Mouse (Mus musculus) kidney, embryonic 14.5 days (tissue): ENCODE results near the gene Socs7. TPM values are rescaled to one million over a fixed set of nuclear protein-coding genes. Genes with fewer than 3 reads are reported as not detected.

Experiments
- ATAC-seq: fragments of 200-750 bp; cut with Nextera tagmentation; 2 replicates; pipeline ENCODE4 v1.8.0; 2017; ENCODE audit warnings: moderate number of reproducible peaks, mild to moderate bottlenecking, moderate TSS enrichment, moderate library complexity; ENCODE audit not compliant: low FRiP score, low TSS enrichment
- H3K27ac ChIP-seq: fragments of 300-500 bp; sonication (generic); 2 replicates; pipeline ENCODE4 v1.5.1; 2014; ENCODE audit warnings: low read depth, mild to moderate bottlenecking, low read length, moderate library complexity, mixed read lengths
- H3K27me3 ChIP-seq: fragments of 300-500 bp; sonication (generic); 2 replicates; pipeline ENCODE4 v1.6.1; 2014; ENCODE audit warnings: mild to moderate bottlenecking, low read length; ENCODE audit not compliant: control insufficient read depth, insufficient read depth
- H3K36me3 ChIP-seq: fragments of 300-500 bp; sonication (generic); 2 replicates; pipeline ENCODE4 v1.6.1; 2014; ENCODE audit warnings: low read length, mixed read lengths; ENCODE audit not compliant: control insufficient read depth, insufficient read depth
- H3K4me1 ChIP-seq: fragments of 300-500 bp; sonication (generic); 2 replicates; pipeline ENCODE4 v1.6.1; 2014; ENCODE audit warnings: low read length, mixed read lengths; ENCODE audit not compliant: control insufficient read depth, insufficient read depth
- H3K4me2 ChIP-seq: fragments of 300-500 bp; sonication (generic); replicated peaks from 2 replicates; pipeline ENCODE4 v1.6.1; 2014; ENCODE audit warnings: low read depth, mild to moderate bottlenecking, low read length
- H3K4me3 ChIP-seq: fragments of 300-500 bp; sonication (generic); 2 replicates; pipeline ENCODE4 v1.5.1; 2014; ENCODE audit warnings: mild to moderate bottlenecking, low read length
- H3K9ac ChIP-seq: fragments of 300-500 bp; sonication (generic); 2 replicates; pipeline ENCODE4 v1.6.1; 2014; ENCODE audit warnings: low read depth, mild to moderate bottlenecking, low read length, moderate library complexity
- H3K9me3 ChIP-seq: fragments of 300-500 bp; sonication (generic); 2 replicates; pipeline ENCODE4 v1.6.1; 2016; ENCODE audit warnings: low read length; ENCODE audit not compliant: control insufficient read depth
- WGBS: fragments of 180-500 bp; shearing (Covaris S2); extraction: QIAGEN DNeasy Blood & Tissue Kit; methylation state at CpG from one replicate; pipeline ENCODE4 v1.1.7; 2014; 5-methylcytosine and 5-hydroxymethylcytosine counted together
- polyA plus RNA-seq: library from polyadenylated mRNA; unstranded; fragments of >200 nt; fragmentation: Nextera tagmentation; extraction: Ambion mirVana; gene quantifications from 2 replicates; pipeline ENCODE4 v1.2.1, GENCODE M21; 2014

Gene Socs7
- polyA plus RNA-seq, 1 experiment from 2014 or later, result 2.5 TPM

- H3K9ac ChIP-seq, result peak overlapping the region; percentile 25
These were observed 66.4 kb downstream of the Socs7 start for GRCm38 (mm10) chr11:97428726-97429077.

DNA sequence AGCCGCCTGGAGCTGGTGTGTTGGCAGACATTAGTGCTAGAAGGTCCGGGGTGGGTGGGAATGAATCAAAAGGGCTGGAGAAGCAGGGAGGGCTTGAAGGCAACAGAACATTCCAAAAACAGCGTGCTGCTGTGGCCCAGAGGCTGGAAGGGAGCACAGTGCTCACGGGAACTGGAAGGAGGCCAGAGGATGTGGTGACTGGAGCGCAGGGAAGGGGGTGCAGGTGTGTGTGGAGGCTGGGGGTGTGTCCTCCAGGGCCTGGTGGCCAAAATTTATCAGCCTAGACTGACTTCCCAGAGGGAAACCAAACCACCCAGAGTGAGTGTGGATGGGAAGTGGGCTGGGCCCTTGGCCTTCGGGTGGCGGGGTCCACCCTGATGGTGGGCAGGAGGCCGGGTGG lies 67.3 kb downstream of the Socs7 start:
- peaks cover 15% of the 10 kb centered on the region for H3K4me1 ChIP-seq
- no peak overlapping the region for H3K4me2 ChIP-seq
- H3K36me3 ChIP-seq, result no peaks in the 10 kb centered on the region; the same call in 1 of the 2 replicates
- no peaks in the 10 kb centered on the region for H3K27me3 ChIP-seq
- WGBS, result 78% methylated on average over 8 of the region's 8 CpGs
- no peak overlapping the region for H3K9ac ChIP-seq
- ATAC-seq, result no peak
- no peaks in the 10 kb centered on the region for H3K9me3 ChIP-seq
- H3K27ac ChIP-seq, result no peak overlapping the region
- no peak overlapping the region for H3K4me3 ChIP-seq

More at GRCm38 (mm10) chr11:97428726-97429077, 66.4 kb downstream of the Socs7 start:
- Histone ChIP-seq H3K27me3 (no peaks in the 10 kb centered on the region), H3K4me2 (peak overlapping the region; percentile 44), H3K9me3 (no peaks in the 10 kb centered on the region), H3K36me3 (no peaks in the 10 kb centered on the region; the same call in 1 of the 2 replicates), H3K4me1 (peaks cover 19% of the 10 kb centered on the region), H3K27ac (no peak overlapping the region), H3K4me3 (peak overlapping the region; percentile 24)
- no peak for ATAC-seq
- WGBS, result 54% methylated on average over 4 of the region's 4 CpGs

- H3K9me3 ChIP-seq, result no peaks in the 10 kb centered on the region
- no peak overlapping the region for H3K27ac ChIP-seq
- 11% methylated on average over 3 of the region's 3 CpGs for WGBS
- H3K4me3 ChIP-seq, result no peak overlapping the region
- ATAC-seq, result no peak
- H3K4me1 ChIP-seq, result peaks cover 38% of the 10 kb centered on the region
- no peak overlapping the region for H3K9ac ChIP-seq
- no peaks in the 10 kb centered on the region for H3K27me3 ChIP-seq
- no peak overlapping the region for H3K4me2 ChIP-seq
- no peaks in the 10 kb centered on the region; the same call in 1 of the 2 replicates for H3K36me3 ChIP-seq
These were observed 69.7 kb downstream of the Socs7 start for GRCm38 (mm10) chr11:97432015-97432414.

DNA sequence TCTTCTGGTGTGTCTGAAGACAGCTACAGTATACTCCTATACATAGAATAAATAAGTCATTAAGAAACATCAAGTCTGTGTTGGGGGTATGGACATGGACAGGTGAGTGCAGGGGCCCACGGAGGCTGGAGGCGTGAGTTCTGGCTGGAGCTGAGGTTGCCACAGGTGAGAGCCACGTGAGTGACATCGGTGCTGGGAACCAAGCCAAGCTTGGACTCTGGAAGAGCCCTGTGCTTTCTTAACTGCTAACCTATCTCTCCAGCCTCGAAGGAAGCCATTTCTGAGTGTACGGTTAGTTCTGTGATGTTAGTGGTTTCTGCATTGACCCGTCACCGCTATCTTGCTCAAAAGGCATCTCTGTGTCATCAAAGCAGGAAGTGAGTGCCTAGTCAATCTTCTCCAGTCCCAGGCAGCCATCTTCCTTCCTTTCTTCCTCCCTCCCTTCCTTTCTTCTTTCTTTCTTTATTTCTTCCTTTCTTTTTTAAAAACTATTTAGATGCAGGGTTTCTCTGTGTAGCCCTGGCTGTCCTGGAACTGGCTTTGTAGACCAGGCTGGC lies 70.7 kb downstream of the Socs7 start:
- H3K9ac ChIP-seq, result no peak overlapping the region
- peaks cover 41% of the 10 kb centered on the region for H3K4me1 ChIP-seq
- no peak for ATAC-seq
- no peaks in the 10 kb centered on the region for H3K27me3 ChIP-seq
- H3K27ac ChIP-seq, result no peak overlapping the region
- H3K36me3 ChIP-seq, result no peaks in the 10 kb centered on the region; the same call in 1 of the 2 replicates
- H3K4me2 ChIP-seq, result no peak overlapping the region
- H3K4me3 ChIP-seq, result no peak overlapping the region
- H3K9me3 ChIP-seq, result no peaks in the 10 kb centered on the region
- 84% methylated on average over 8 of the region's 8 CpGs for WGBS

- no peak overlapping the region for H3K9ac ChIP-seq
- H3K27ac ChIP-seq, result no peak overlapping the region
- peaks cover 44% of the 10 kb centered on the region for H3K4me1 ChIP-seq
- H3K4me3 ChIP-seq, result no peak overlapping the region
- ATAC-seq, result no peak
- H3K9me3 ChIP-seq, result no peaks in the 10 kb centered on the region
- no peaks in the 10 kb centered on the region; the same call in 1 of the 2 replicates for H3K36me3 ChIP-seq
- 79% methylated on average over 8 of the region's 8 CpGs for WGBS
- no peak overlapping the region for H3K4me2 ChIP-seq
- no peaks in the 10 kb centered on the region for H3K27me3 ChIP-seq
These were observed 71.8 kb downstream of the Socs7 start for GRCm38 (mm10) chr11:97434121-97434520.

- ATAC-seq, result peak; percentile 71
- H3K9ac ChIP-seq, result 0 out of 2 replicates have a peak overlapping the region, but pooled peaks have one; percentile 12
- peak overlapping the region; percentile 54 for H3K4me2 ChIP-seq
- peak overlapping the region; percentile 40 for H3K4me3 ChIP-seq
- 4% methylated on average over 15 of the region's 15 CpGs for WGBS
- H3K36me3 ChIP-seq, result no peaks in the 10 kb centered on the region; the same call in 1 of the 2 replicates
- H3K27ac ChIP-seq, result peak overlapping the region; percentile 91
- no peaks in the 10 kb centered on the region for H3K9me3 ChIP-seq
- no peaks in the 10 kb centered on the region; the same call in 1 of the 2 replicates for H3K27me3 ChIP-seq
- H3K4me1 ChIP-seq, result peaks cover 50% of the 10 kb centered on the region
These were observed 72.5 kb downstream of the Socs7 start for GRCm38 (mm10) chr11:97434704-97435454.

GRCm38 (mm10) chr11:97435808-97436491 lies 73.6 kb downstream of the Socs7 start:
- Histone ChIP-seq H3K4me1 (peaks cover 52% of the 10 kb centered on the region), H3K9me3 (no peaks in the 10 kb centered on the region), H3K4me3 (no peak overlapping the region), H3K4me2 (peak overlapping the region; percentile 54; the same call in 1 of the 2 replicates), H3K27me3 (no peaks in the 10 kb centered on the region; the same call in 1 of the 2 replicates), H3K9ac (no peak overlapping the region), H3K36me3 (no peaks in the 10 kb centered on the region; the same call in 1 of the 2 replicates), H3K27ac (peak overlapping the region; percentile 91)
- no peak for ATAC-seq
- 27% methylated on average over 13 of the region's 13 CpGs for WGBS

DNA sequence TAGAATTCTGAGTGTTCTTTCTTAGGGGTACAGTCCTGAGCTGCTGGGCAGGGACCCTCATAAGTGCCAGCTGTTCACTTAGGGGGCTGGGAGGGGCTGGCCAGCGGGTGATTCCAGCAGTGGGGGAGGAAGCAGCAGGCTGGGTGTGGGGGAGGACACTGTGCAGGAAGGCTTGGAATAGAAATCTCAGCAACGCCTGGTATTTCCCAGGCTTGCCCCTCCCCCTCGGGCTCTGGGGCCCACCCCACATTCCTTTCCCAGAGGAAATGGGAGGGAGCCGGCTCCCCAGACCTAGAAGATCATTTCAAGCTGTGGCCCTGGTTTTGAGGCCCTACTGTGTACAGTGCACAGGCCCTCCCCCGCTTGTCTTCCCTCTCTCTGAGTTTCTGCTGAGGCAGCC lies 75.4 kb downstream of the Socs7 start:
- Histone ChIP-seq H3K36me3 (no peaks in the 10 kb centered on the region), H3K4me1 (peaks cover 70% of the 10 kb centered on the region), H3K4me3 (no peak overlapping the region), H3K4me2 (no peak overlapping the region), H3K9ac (peak overlapping the region; percentile 18; the same call in 1 of the 2 replicates), H3K9me3 (no peaks in the 10 kb centered on the region), H3K27ac (peak overlapping the region; percentile 91), H3K27me3 (no peaks in the 10 kb centered on the region; the same call in 1 of the 2 replicates)
- peak; percentile 25 for ATAC-seq
- 8% methylated on average over 5 of the region's 5 CpGs for WGBS
